Mouse (Mus musculus): ENCODE results near the gene Pcbd2. TPM values are rescaled to one million over a fixed set of nuclear protein-coding genes. Genes with fewer than 3 reads are reported as not detected.

Pcbd2 gene
- polyA plus RNA-seq, 1 experiment from 2014 or later: 46.8 TPM

GRCm38 (mm10) chr13:55712846-55713245, 14.3 kb upstream of the Pcbd2 start:
- Histone ChIP-seq H3K4me3 (replicated peaks) (no peak overlapping the region), H3K36me3 (peaks cover 2% of the 10 kb centered on the region), H3K4me2 (no peak overlapping the region), H3K27ac (no peak overlapping the region), H3K27me3 (no peaks in the 10 kb centered on the region), H3K9ac (replicated peaks) (no peak overlapping the region), H3K4me1 (replicated peaks) (peaks cover 36% of the 10 kb centered on the region), H3K9me3 (no peaks in the 10 kb centered on the region)
- 96% methylated on average over 3 of the region's 3 CpGs for WGBS
- ATAC-seq (ENCODE audit: insufficient number of reproducible peaks, insufficient read depth, low FRiP score, low TSS enrichment, low read depth): no peak

- Histone ChIP-seq H3K9ac (replicated peaks) (peak within 1 kb of the TSS; percentile 95), H3K9me3 (no peaks in the 10 kb centered on the region), H3K27ac (peak within 1 kb of the TSS; percentile 92), H3K4me2 (peak within 1 kb of the TSS; percentile 53), H3K36me3 (peaks cover 20% of the 10 kb centered on the region), H3K4me3 (replicated peaks) (peak within 1 kb of the TSS; percentile 95), H3K4me1 (replicated peaks) (peaks cover 20% of the 10 kb centered on the region), H3K27me3 (no peaks in the 10 kb centered on the region)
- under 1% methylated on average over 63 of the region's 63 CpGs for WGBS
- ATAC-seq (ENCODE audit: insufficient number of reproducible peaks, insufficient read depth, low FRiP score, low TSS enrichment, low read depth): peak; percentile 88
These were observed 12.5 kb upstream of the Pcbd2 start, which contains the start of gene Txndc15 for GRCm38 (mm10) chr13:55714501-55715166. Txndc15 (plus strand) TSS chr13:55714650.

- Histone ChIP-seq H3K9ac (replicated peaks) (peak overlapping the region; percentile 95), H3K27ac (peak overlapping the region; percentile 92), H3K9me3 (no peaks in the 10 kb centered on the region), H3K4me1 (replicated peaks) (peaks cover 14% of the 10 kb centered on the region), H3K4me3 (replicated peaks) (peak overlapping the region; percentile 95), H3K36me3 (peaks cover 25% of the 10 kb centered on the region), H3K27me3 (no peaks in the 10 kb centered on the region), H3K4me2 (peak overlapping the region; percentile 53)
- no peak for ATAC-seq (ENCODE audit: insufficient number of reproducible peaks, insufficient read depth, low FRiP score, low TSS enrichment, low read depth)
- WGBS: 9% methylated on average over 5 of the region's 5 CpGs
These were observed 12.0 kb upstream of the Pcbd2 start for GRCm38 (mm10) chr13:55715167-55715512.

- ATAC-seq (ENCODE audit: insufficient number of reproducible peaks, insufficient read depth, low FRiP score, low TSS enrichment, low read depth): no peak
- Histone ChIP-seq H3K9me3 (no peaks in the 10 kb centered on the region), H3K27ac (no peak overlapping the region), H3K4me3 (replicated peaks) (peak overlapping the region; percentile 95; the same call in 1 of the 2 replicates), H3K4me1 (replicated peaks) (peaks cover 11% of the 10 kb centered on the region), H3K27me3 (no peaks in the 10 kb centered on the region), H3K4me2 (peak overlapping the region; percentile 53; the same call in 1 of the 2 replicates), H3K36me3 (peaks cover 32% of the 10 kb centered on the region), H3K9ac (replicated peaks) (no peak overlapping the region)
- 75% methylated on average over 7 of the region's 7 CpGs for WGBS
These were observed 11.2 kb upstream of the Pcbd2 start for GRCm38 (mm10) chr13:55715908-55716510.

GRCm38 (mm10) chr13:55721516-55721915, 5.7 kb upstream of the Pcbd2 start:
- H3K4me1 ChIP-seq (replicated peaks): peaks cover 2% of the 10 kb centered on the region; the same call in 1 of the 2 replicates
- H3K27ac ChIP-seq: no peak overlapping the region
- H3K4me3 ChIP-seq (replicated peaks): no peak overlapping the region
- no peaks in the 10 kb centered on the region for H3K27me3 ChIP-seq
- no peak overlapping the region for H3K9ac ChIP-seq (replicated peaks)
- no peak for ATAC-seq (ENCODE audit: insufficient number of reproducible peaks, insufficient read depth, low FRiP score, low TSS enrichment, low read depth)
- H3K4me2 ChIP-seq: no peak overlapping the region
- no peaks in the 10 kb centered on the region for H3K9me3 ChIP-seq
- 84% methylated on average over 8 of the region's 8 CpGs for WGBS
- H3K36me3 ChIP-seq: peaks cover 83% of the 10 kb centered on the region

- WGBS: 94% methylated on average over 2 of the region's 2 CpGs
- Histone ChIP-seq H3K9me3 (no peaks in the 10 kb centered on the region), H3K27me3 (no peaks in the 10 kb centered on the region), H3K4me2 (no peak overlapping the region), H3K27ac (no peak overlapping the region), H3K4me1 (replicated peaks) (no peaks in the 10 kb centered on the region; the same call in 1 of the 2 replicates), H3K4me3 (replicated peaks) (no peak overlapping the region), H3K36me3 (peaks cover 83% of the 10 kb centered on the region), H3K9ac (replicated peaks) (no peak overlapping the region)
- ATAC-seq (ENCODE audit: insufficient number of reproducible peaks, insufficient read depth, low FRiP score, low TSS enrichment, low read depth): no peak
These were observed 5.2 kb upstream of the Pcbd2 start for GRCm38 (mm10) chr13:55721995-55722394.

GRCm38 (mm10) chr13:55726598-55727119, 509 bp upstream of the Pcbd2 start:
- Histone ChIP-seq H3K4me2 (peak overlapping the region; percentile 58), H3K36me3 (peaks cover 44% of the 10 kb centered on the region), H3K27ac (peak overlapping the region; percentile 99), H3K4me3 (replicated peaks) (peak overlapping the region; percentile 58), H3K27me3 (no peaks in the 10 kb centered on the region), H3K4me1 (replicated peaks) (no peaks in the 10 kb centered on the region), H3K9ac (replicated peaks) (peak overlapping the region; percentile 85), H3K9me3 (no peaks in the 10 kb centered on the region)
- 5% methylated on average over 4 of the region's 4 CpGs for WGBS
- no peak for ATAC-seq (ENCODE audit: insufficient number of reproducible peaks, insufficient read depth, low FRiP score, low TSS enrichment, low read depth)

GRCm38 (mm10) chr13:55727839-55728238, 671 bp downstream of the Pcbd2 start:
- H3K27ac ChIP-seq: peak overlapping the region; percentile 99
- no peak for ATAC-seq (ENCODE audit: insufficient number of reproducible peaks, insufficient read depth, low FRiP score, low TSS enrichment, low read depth)
- peaks cover 35% of the 10 kb centered on the region for H3K36me3 ChIP-seq
- H3K4me1 ChIP-seq (replicated peaks): no peaks in the 10 kb centered on the region
- peak overlapping the region; percentile 58 for H3K4me3 ChIP-seq (replicated peaks)
- peak overlapping the region; percentile 58 for H3K4me2 ChIP-seq
- no peaks in the 10 kb centered on the region for H3K27me3 ChIP-seq
- 2% methylated on average over 19 of the region's 19 CpGs for WGBS
- peak overlapping the region; percentile 85 for H3K9ac ChIP-seq (replicated peaks)
- no peaks in the 10 kb centered on the region for H3K9me3 ChIP-seq

- no peak overlapping the region for H3K4me2 ChIP-seq
- no peaks in the 10 kb centered on the region for H3K27me3 ChIP-seq
- WGBS: 87% methylated on average over 7 of the region's 7 CpGs
- no peak overlapping the region for H3K9ac ChIP-seq (replicated peaks)
- ATAC-seq (ENCODE audit: insufficient number of reproducible peaks, insufficient read depth, low FRiP score, low TSS enrichment, low read depth): no peak
- no peaks in the 10 kb centered on the region for H3K9me3 ChIP-seq
- H3K27ac ChIP-seq: no peak overlapping the region
- H3K4me1 ChIP-seq (replicated peaks): peaks cover 22% of the 10 kb centered on the region
- H3K36me3 ChIP-seq: peaks cover 8% of the 10 kb centered on the region
- H3K4me3 ChIP-seq (replicated peaks): no peak overlapping the region
These were observed 3.5 kb downstream of the Pcbd2 start for GRCm38 (mm10) chr13:55730716-55731115.

GRCm38 (mm10) chr13:55732121-55732520, 5.0 kb downstream of the Pcbd2 start:
- ATAC-seq (ENCODE audit: insufficient number of reproducible peaks, insufficient read depth, low FRiP score, low TSS enrichment, low read depth): no peak
- Histone ChIP-seq H3K27me3 (no peaks in the 10 kb centered on the region), H3K9ac (replicated peaks) (no peak overlapping the region), H3K4me1 (replicated peaks) (peaks cover 22% of the 10 kb centered on the region), H3K4me3 (replicated peaks) (no peak overlapping the region), H3K4me2 (no peak overlapping the region), H3K27ac (no peak overlapping the region), H3K9me3 (no peaks in the 10 kb centered on the region), H3K36me3 (no peaks in the 10 kb centered on the region)
- WGBS: 84% methylated on average over 2 of the region's 2 CpGs

- Histone ChIP-seq H3K4me3 (replicated peaks) (no peak overlapping the region), H3K9ac (replicated peaks) (no peak overlapping the region; the same call in 1 of the 2 replicates), H3K36me3 (no peaks in the 10 kb centered on the region), H3K27me3 (no peaks in the 10 kb centered on the region), H3K4me2 (peak overlapping the region; percentile 28), H3K4me1 (replicated peaks) (peaks cover 25% of the 10 kb centered on the region), H3K27ac (peak overlapping the region; percentile 47; the same call in 1 of the 2 replicates), H3K9me3 (0 out of 2 replicates have a peak, but pooled peaks cover 4% of the 10 kb centered on the region)
- WGBS: 35% methylated on average over 22 of the region's 22 CpGs
- ATAC-seq (ENCODE audit: insufficient number of reproducible peaks, insufficient read depth, low FRiP score, low TSS enrichment, low read depth): peak; percentile 52; the same call in 1 of the 2 replicates
These were observed 6.7 kb downstream of the Pcbd2 start for GRCm38 (mm10) chr13:55733628-55734502.

Data from limb, embryonic 12.5 days (tissue).